Mouse (Mus musculus): ENCODE results near the gene Tsga10ip. TPM values are rescaled to one million over a fixed set of nuclear protein-coding genes. Genes with fewer than 3 reads are reported as not detected.
"Not testable (repeated sequence)": the region's sequence is repeated elsewhere in the genome, so short reads cannot be mapped to it uniquely, and the experiment has no call there.

Tsga10ip gene
- polyA plus RNA-seq, 1 experiment from 2014 or later: 0.15 TPM

- DNase-seq (ENCODE audit: low spot score) (no peak), ATAC-seq (replicated peaks; ENCODE audit: insufficient number of reproducible peaks, low FRiP score, low TSS enrichment, low read depth) (no peak; the same call in 1 of the 2 replicates)
- Histone ChIP-seq H3K9ac (replicated peaks; ENCODE audit: low read length) (peak overlapping the region; percentile 73), H3K27me3 (ENCODE audit: control insufficient read depth, insufficient read depth, low read length) (no peaks in the 10 kb centered on the region), H3K36me3 (replicated peaks; ENCODE audit: control insufficient read depth, insufficient read depth, low read depth, low read length) (peaks cover 17% of the 10 kb centered on the region), H3K9me3 (replicated peaks; ENCODE audit: control insufficient read depth, low read length) (no peaks in the 10 kb centered on the region), H3K27ac (replicated peaks; ENCODE audit: low read depth, low read length) (0 out of 2 replicates have a peak overlapping the region, but pooled peaks have one; percentile 57), H3K4me3 (ENCODE audit: low read depth, low read length) (peak overlapping the region; percentile 97), H3K4me2 (ENCODE audit: low read depth, low read length) (peak overlapping the region; percentile 73), H3K4me1 (ENCODE audit: control insufficient read depth, insufficient read depth, low read length) (no peaks in the 10 kb centered on the region; the same call in none of the 2 replicates)
- WGBS: 23% methylated on average over 11 of the region's 11 CpGs
These were observed 36.6 kb downstream of the Tsga10ip start for GRCm38 (mm10) chr19:5365751-5366150.

DNA sequence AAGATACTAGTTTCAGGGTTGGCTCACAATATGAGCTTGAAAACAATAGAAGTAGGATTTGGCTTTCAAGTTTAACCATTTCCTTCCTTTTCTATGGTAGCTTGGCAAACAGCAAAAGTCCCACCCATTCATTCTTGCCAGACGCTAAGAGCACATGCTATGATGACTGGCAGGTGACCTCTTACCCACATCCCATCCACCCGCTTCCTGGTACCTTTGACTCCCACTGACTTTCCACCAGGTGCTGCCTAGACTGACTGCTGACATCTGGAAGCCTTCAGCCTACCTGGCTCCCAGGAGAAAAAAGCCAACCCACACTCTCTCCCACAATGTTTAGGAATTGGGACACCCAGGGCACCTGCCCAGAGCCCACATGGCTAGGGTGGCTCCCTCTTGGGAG lies 38.2 kb downstream of the Tsga10ip start:
- Histone ChIP-seq H3K27me3 (ENCODE audit: control insufficient read depth, insufficient read depth, low read length) (no peaks in the 10 kb centered on the region), H3K9ac (replicated peaks; ENCODE audit: low read length) (no peak overlapping the region), H3K4me2 (ENCODE audit: low read depth, low read length) (no peak overlapping the region), H3K27ac (replicated peaks; ENCODE audit: low read depth, low read length) (no peak overlapping the region), H3K4me3 (ENCODE audit: low read depth, low read length) (no peak overlapping the region), H3K9me3 (replicated peaks; ENCODE audit: control insufficient read depth, low read length) (no peaks in the 10 kb centered on the region), H3K4me1 (ENCODE audit: control insufficient read depth, insufficient read depth, low read length) (no peaks in the 10 kb centered on the region; the same call in none of the 2 replicates), H3K36me3 (replicated peaks; ENCODE audit: control insufficient read depth, insufficient read depth, low read depth, low read length) (peaks cover 6% of the 10 kb centered on the region)
- DNase-seq (ENCODE audit: low spot score): no peak
- no peak for ATAC-seq (replicated peaks; ENCODE audit: insufficient number of reproducible peaks, low FRiP score, low TSS enrichment, low read depth)
- WGBS: 80% methylated on average over 2 of the region's 2 CpGs

DNA sequence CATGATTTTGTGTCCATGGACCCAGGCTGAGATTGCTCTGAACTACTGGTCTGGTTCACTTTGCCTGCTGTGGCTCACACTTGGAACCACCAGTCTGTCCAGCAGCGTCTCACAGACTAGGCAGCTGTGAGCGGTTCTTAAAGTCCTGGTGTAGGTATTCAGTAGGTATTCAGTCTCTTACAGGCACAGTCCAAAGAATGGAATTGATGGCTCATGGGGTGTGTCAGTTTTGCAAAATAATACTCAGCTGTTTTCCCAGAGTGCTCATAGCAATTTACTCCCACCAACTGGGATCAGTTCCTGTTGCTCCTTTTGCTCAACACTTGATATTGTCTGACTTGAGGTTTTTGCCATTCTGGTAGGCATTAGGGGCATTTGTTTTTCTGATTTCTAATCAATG lies 40.1 kb downstream of the Tsga10ip start:
- whole genome bisulfite sequencing: 88% methylated on average over 2 of the region's 2 CpGs
- DNase-seq (ENCODE audit: low spot score): no peak
- ATAC-seq (replicated peaks; ENCODE audit: insufficient number of reproducible peaks, low FRiP score, low TSS enrichment, low read depth): no peak
- no peak overlapping the region for H3K4me2 ChIP-seq (ENCODE audit: low read depth, low read length)
- H3K27me3 ChIP-seq (ENCODE audit: control insufficient read depth, insufficient read depth, low read length): no peaks in the 10 kb centered on the region
- H3K36me3 ChIP-seq (replicated peaks; ENCODE audit: control insufficient read depth, insufficient read depth, low read depth, low read length): peaks cover 3% of the 10 kb centered on the region
- H3K9ac ChIP-seq (replicated peaks; ENCODE audit: low read length): no peak overlapping the region
- H3K4me1 ChIP-seq (ENCODE audit: control insufficient read depth, insufficient read depth, low read length): no peaks in the 10 kb centered on the region
- H3K4me3 ChIP-seq (ENCODE audit: low read depth, low read length): no peak overlapping the region
- H3K9me3 ChIP-seq (replicated peaks; ENCODE audit: control insufficient read depth, low read length): no peaks in the 10 kb centered on the region
- no peak overlapping the region for H3K27ac ChIP-seq (replicated peaks; ENCODE audit: low read depth, low read length)

DNA sequence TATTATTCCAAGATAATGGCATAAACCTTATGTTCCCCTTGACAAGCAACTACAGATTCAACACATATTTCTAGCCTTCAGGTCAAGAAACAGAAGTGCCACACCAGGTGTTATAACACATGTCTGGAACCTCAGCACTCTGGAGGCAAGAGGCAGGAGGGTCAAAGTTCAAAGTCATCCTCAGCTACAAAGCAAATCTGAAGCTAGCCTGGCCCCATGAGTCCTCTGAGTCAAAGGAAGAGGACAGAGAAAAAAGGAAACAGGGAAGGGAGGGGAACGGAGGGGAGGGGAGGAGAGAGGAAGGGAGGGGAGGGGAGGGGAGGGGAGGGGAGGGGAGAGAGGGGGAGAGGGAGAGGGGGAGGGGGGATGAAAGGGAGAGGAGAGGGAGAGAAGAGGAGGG lies 46.2 kb downstream of the Tsga10ip start:
- ATAC-seq (replicated peaks; ENCODE audit: insufficient number of reproducible peaks, low FRiP score, low TSS enrichment, low read depth): no peak
- H3K27me3 ChIP-seq (ENCODE audit: control insufficient read depth, insufficient read depth, low read length): no peaks in the 10 kb centered on the region
- H3K27ac ChIP-seq (replicated peaks; ENCODE audit: low read depth, low read length): no peak overlapping the region
- H3K4me3 ChIP-seq (ENCODE audit: low read depth, low read length): no peak overlapping the region
- no peaks in the 10 kb centered on the region for H3K4me1 ChIP-seq (ENCODE audit: control insufficient read depth, insufficient read depth, low read length)
- H3K9ac ChIP-seq (replicated peaks; ENCODE audit: low read length): no peak overlapping the region
- no peaks in the 10 kb centered on the region for H3K9me3 ChIP-seq (replicated peaks; ENCODE audit: control insufficient read depth, low read length)
- H3K4me2 ChIP-seq (ENCODE audit: low read depth, low read length): no peak overlapping the region
- no peak for DNase-seq (ENCODE audit: low spot score)
- no CpG with 5 or more reads among the region's 1 CpGs for WGBS
- no peaks in the 10 kb centered on the region for H3K36me3 ChIP-seq (replicated peaks; ENCODE audit: control insufficient read depth, insufficient read depth, low read depth, low read length)

GRCm38 (mm10) chr19:5353609-5354008 lies 48.7 kb downstream of the Tsga10ip start:
- Histone ChIP-seq H3K4me3 (ENCODE audit: low read depth, low read length) (no peak overlapping the region), H3K9ac (replicated peaks; ENCODE audit: low read length) (no peak overlapping the region), H3K36me3 (replicated peaks; ENCODE audit: control insufficient read depth, insufficient read depth, low read depth, low read length) (no peaks in the 10 kb centered on the region), H3K4me1 (ENCODE audit: control insufficient read depth, insufficient read depth, low read length) (no peaks in the 10 kb centered on the region), H3K9me3 (replicated peaks; ENCODE audit: control insufficient read depth, low read length) (no peaks in the 10 kb centered on the region), H3K27me3 (ENCODE audit: control insufficient read depth, insufficient read depth, low read length) (no peaks in the 10 kb centered on the region), H3K4me2 (ENCODE audit: low read depth, low read length) (no peak overlapping the region), H3K27ac (replicated peaks; ENCODE audit: low read depth, low read length) (no peak overlapping the region)
- 75% methylated on average over 2 of the region's 2 CpGs for WGBS
- DNase-seq (ENCODE audit: low spot score): no peak
- no peak for ATAC-seq (replicated peaks; ENCODE audit: insufficient number of reproducible peaks, low FRiP score, low TSS enrichment, low read depth)

DNA sequence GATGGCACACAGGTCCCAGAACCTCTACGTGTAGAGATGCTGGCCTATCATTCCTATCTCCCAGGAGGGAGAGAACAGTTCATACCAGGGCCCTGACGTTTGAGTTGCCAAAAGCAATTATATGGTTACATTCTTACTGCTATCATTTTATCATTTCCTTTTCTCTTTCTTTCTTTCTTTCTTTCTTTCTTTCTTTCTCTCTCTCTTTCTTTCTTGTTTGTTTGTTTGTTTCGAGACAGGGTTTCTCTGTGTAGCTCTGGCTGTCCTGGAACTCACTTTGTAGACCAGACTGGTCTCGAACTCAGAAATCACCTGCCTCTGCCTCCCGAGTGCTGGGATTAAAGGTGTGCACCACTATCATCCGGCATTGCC lies 52.8 kb downstream of the Tsga10ip start, which contains the start of gene Cst6:
TSS of gene Cst6 (minus strand) at position 73 of the 372 bp plus-strand sequence.
- H3K27ac ChIP-seq (replicated peaks; ENCODE audit: low read depth, low read length); ATAC-seq (replicated peaks; ENCODE audit: insufficient number of reproducible peaks, low FRiP score, low TSS enrichment, low read depth); H3K36me3 ChIP-seq (replicated peaks; ENCODE audit: control insufficient read depth, insufficient read depth, low read depth, low read length); H3K4me1 ChIP-seq (ENCODE audit: control insufficient read depth, insufficient read depth, low read length); H3K27me3 ChIP-seq (ENCODE audit: control insufficient read depth, insufficient read depth, low read length); H3K9me3 ChIP-seq (replicated peaks; ENCODE audit: control insufficient read depth, low read length); DNase-seq (ENCODE audit: low spot score): not testable (repeated sequence)
- peak within 1 kb of the TSS; percentile 67 for H3K4me2 ChIP-seq (ENCODE audit: low read depth, low read length)
- H3K4me3 ChIP-seq (ENCODE audit: low read depth, low read length): peak within 1 kb of the TSS; percentile 26
- H3K9ac ChIP-seq (replicated peaks; ENCODE audit: low read length): peak within 1 kb of the TSS; percentile 50
- WGBS: 59% methylated on average over 6 of the region's 6 CpGs

GRCm38 (mm10) chr19:5348526-5349501 lies 53.5 kb downstream of the Tsga10ip start:
- H3K4me1 ChIP-seq (ENCODE audit: control insufficient read depth, insufficient read depth, low read length): no peaks in the 10 kb centered on the region
- peak overlapping the region; percentile 50 for H3K9ac ChIP-seq (replicated peaks; ENCODE audit: low read length)
- no peaks in the 10 kb centered on the region for H3K27me3 ChIP-seq (ENCODE audit: control insufficient read depth, insufficient read depth, low read length)
- H3K36me3 ChIP-seq (replicated peaks; ENCODE audit: control insufficient read depth, insufficient read depth, low read depth, low read length): no peaks in the 10 kb centered on the region
- H3K27ac ChIP-seq (replicated peaks; ENCODE audit: low read depth, low read length): no peak overlapping the region
- H3K4me3 ChIP-seq (ENCODE audit: low read depth, low read length): peak overlapping the region; percentile 26
- no peaks in the 10 kb centered on the region for H3K9me3 ChIP-seq (replicated peaks; ENCODE audit: control insufficient read depth, low read length)
- WGBS: 8% methylated on average over 34 of the region's 34 CpGs
- no peak for ATAC-seq (replicated peaks; ENCODE audit: insufficient number of reproducible peaks, low FRiP score, low TSS enrichment, low read depth)
- H3K4me2 ChIP-seq (ENCODE audit: low read depth, low read length): peak overlapping the region; percentile 67
- peak; percentile 60 for DNase-seq (ENCODE audit: low spot score)

DNA sequence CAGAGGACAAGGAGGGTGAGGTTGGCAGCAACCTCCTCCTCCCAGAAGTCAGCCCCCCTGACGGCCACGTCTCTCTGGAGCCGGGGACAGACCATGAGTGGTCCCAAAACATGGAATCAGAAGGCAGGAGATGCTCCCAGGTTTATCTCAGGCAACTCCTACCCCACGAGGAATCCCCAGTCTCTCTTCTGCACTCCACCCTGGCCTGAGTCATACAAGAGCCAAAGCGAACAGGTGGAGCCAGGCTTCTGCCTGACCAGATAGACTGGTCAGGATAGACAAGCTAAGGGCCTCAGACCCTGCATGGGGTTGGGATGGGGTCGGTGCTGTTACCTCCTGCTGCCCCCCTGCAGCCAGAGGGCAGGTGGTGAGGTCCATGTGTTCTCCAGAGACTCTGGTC lies 54.3 kb downstream of the Tsga10ip start:
- H3K27ac ChIP-seq (replicated peaks; ENCODE audit: low read depth, low read length): no peak overlapping the region
- no peaks in the 10 kb centered on the region for H3K4me1 ChIP-seq (ENCODE audit: control insufficient read depth, insufficient read depth, low read length)
- no peaks in the 10 kb centered on the region for H3K36me3 ChIP-seq (replicated peaks; ENCODE audit: control insufficient read depth, insufficient read depth, low read depth, low read length)
- H3K4me2 ChIP-seq (ENCODE audit: low read depth, low read length): no peak overlapping the region
- 80% methylated on average over 6 of the region's 6 CpGs for WGBS
- H3K27me3 ChIP-seq (ENCODE audit: control insufficient read depth, insufficient read depth, low read length): no peaks in the 10 kb centered on the region
- H3K4me3 ChIP-seq (ENCODE audit: low read depth, low read length): no peak overlapping the region
- no peaks in the 10 kb centered on the region for H3K9me3 ChIP-seq (replicated peaks; ENCODE audit: control insufficient read depth, low read length)
- DNase-seq (ENCODE audit: low spot score) (no peak), ATAC-seq (replicated peaks; ENCODE audit: insufficient number of reproducible peaks, low FRiP score, low TSS enrichment, low read depth) (no peak)
- no peak overlapping the region for H3K9ac ChIP-seq (replicated peaks; ENCODE audit: low read length)
